In the genomic region with DNA sequence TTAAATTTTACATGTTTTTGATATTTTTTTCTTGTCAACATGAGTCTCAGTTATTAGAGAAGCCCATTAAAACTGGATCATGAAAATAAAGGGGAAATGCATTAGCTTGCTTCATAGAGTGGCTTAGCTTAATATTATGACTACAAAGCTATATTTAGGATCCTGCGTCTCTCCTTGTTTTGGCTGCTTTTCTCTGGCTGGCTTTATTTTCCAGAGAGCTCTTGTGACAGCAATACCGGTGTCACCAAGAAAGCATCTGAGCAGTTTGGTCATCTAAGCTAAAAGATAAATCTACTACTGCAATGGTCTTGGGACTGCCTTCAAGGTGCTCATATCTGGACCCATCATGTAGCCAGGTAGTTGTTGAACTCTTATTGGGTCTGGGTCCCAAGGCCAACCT, we compare ENCODE assay signal across 17 mouse cellular contexts.
"Had no signal": no experiment of that assay in that cellular context is flagged by ENCODE, and none has a peak within 500 bp of the region (broad histone marks: within the 10 kb centered on the region; RNA-seq: fewer than 3 reads in every experiment).

No protein-coding gene starts in this region.

- ATAC-seq: liver, postnatal 0 days; lung, postnatal 0 days had no signal

- H3K4me3 ChIP-seq: limb, embryonic 12.5 days; limb, embryonic 15.5 days had no signal

- H3K4me1 ChIP-seq: limb, embryonic 12.5 days; limb, embryonic 15.5 days had no signal

- H3K9ac ChIP-seq: limb, embryonic 12.5 days; limb, embryonic 15.5 days; liver, embryonic 14.5 days; liver, postnatal 0 days; lung, embryonic 14.5 days had no signal

- H3K27ac ChIP-seq: limb, embryonic 12.5 days; limb, embryonic 15.5 days; liver, embryonic 14.5 days; stomach, postnatal 0 days had no signal

- H3K9me3 ChIP-seq: limb, embryonic 12.5 days; limb, embryonic 15.5 days had no signal

- H3K4me2 ChIP-seq: limb, embryonic 12.5 days; limb, embryonic 15.5 days; liver, embryonic 11.5 days; lung, embryonic 14.5 days; midbrain, embryonic 11.5 days had no signal

- H3K27me3 ChIP-seq: limb, embryonic 12.5 days; limb, embryonic 15.5 days had no signal

- H3K36me3 ChIP-seq: limb, embryonic 12.5 days; limb, embryonic 15.5 days had no signal

- DNase-seq: kidney, postnatal 14 days; kidney, postnatal 4 days; left cerebral cortex, postnatal 4 days; liver, postnatal 0 days; lung, embryonic 14.5 days; lung, postnatal 4 days; midbrain, embryonic 14.5 days; thymus, adult 2 months; thymus, postnatal 14 days; thymus, postnatal 4 days had no signal
